Mouse (Mus musculus) urinary bladder, postnatal 0 days (tissue): ENCODE measurements around the gene Utp18. TPM values are rescaled to one million over a fixed set of nuclear protein-coding genes. Genes with fewer than 3 reads are reported as not detected.

Source experiments
- polyA plus RNA-seq: library from polyadenylated mRNA; unstranded; fragments of >200 nt; fragmentation: Nextera tagmentation; extraction: Ambion mirVana; gene quantifications from 2 replicates; pipeline ENCODE4 v1.2.1, GENCODE M21; 2015

Utp18 gene
- polyA plus RNA-seq, result 14.2 and 18.2 TPM in 2 replicates

DNA sequence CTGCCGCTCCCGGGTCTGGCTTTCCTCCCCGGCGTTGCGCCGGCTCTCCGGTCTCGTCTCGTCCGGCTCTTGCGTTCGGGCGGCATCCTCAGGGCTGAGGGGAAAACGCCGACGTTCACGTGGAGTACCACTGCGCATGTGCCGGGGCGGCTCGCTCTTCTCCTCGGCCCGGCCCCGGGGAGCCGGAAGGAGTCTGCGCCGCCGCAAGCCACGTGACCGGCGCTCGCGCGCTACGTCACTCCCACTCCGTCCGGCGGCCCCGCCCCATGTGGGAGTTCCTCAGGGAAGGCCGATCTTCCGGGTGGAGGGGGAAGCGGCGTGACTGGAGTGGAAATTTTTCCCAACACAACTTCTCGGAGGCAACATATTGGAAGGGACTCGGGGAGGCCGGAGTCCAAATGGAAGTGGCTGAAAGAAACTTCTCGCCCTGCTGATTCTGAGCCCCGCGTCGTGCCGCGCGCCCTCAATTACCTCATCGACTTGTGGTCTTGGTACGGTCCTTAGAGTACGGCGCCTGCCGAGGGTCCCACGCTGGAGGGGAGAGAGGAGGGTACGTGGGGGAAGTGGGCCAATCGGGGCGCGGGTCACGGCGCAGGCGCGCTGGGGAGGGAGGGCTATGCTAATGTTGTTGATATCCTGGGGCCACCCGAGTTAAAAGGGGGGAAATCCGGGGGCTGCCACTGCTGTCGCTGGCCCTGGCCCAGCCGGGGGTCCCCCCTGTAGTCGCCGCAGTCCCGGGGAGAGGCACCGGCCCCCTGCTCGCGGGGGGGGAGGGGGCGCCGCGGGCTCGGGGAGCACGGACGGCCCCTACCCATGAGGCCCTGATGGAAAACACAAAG, at the start of gene Utp18, which contains the start of gene Mbtd1:
Gene Utp18, minus strand, starts transcription at position 195 of the 839 bp plus-strand sequence.
Gene Mbtd1, plus strand, starts transcription at position 281 of the 839 bp plus-strand sequence.

Other genes with a start within 250 kb of the Utp18 start
- gene Mbtd1, start 86 bp upstream of the Utp18 start, polyA plus RNA-seq, result 9.7 and 10.7 TPM in 2 replicates
- 385 and 419 TPM in 2 replicates for gene Nme2, start 70.5 kb upstream of the Utp18 start, polyA plus RNA-seq
- gene Gm20390, start 82.5 kb upstream of the Utp18 start, polyA plus RNA-seq, result 180 and 205 TPM in 2 replicates
- gene Nme1, start 82.8 kb upstream of the Utp18 start, polyA plus RNA-seq, result 63.6 and 74.1 TPM in 2 replicates
- gene Spag9, start 110.3 kb upstream of the Utp18 start, polyA plus RNA-seq, result 41.3 and 42.3 TPM in 2 replicates